Mouse (Mus musculus) lung, embryonic 15.5 days (tissue): ENCODE results near the gene Pcdh7. TPM values are rescaled to one million over a fixed set of nuclear protein-coding genes. Genes with fewer than 3 reads are reported as not detected.
A peak's percentile ranks its signal among the peaks of the same experiment; 100 is the strongest.

Experiments used
- ATAC-seq: fragments of 200-750 bp; cut with Nextera tagmentation; 2 replicates; pipeline ENCODE4 v1.8.0; 2017; ENCODE audit warnings: moderate number of reproducible peaks, borderline replicate concordance; ENCODE audit not compliant: low FRiP score, low TSS enrichment; ENCODE audit errors: extremely low read depth
- H3K27ac ChIP-seq: fragments of 300-500 bp; sonication (generic); 2 replicates; pipeline ENCODE4 v1.5.1; 2015; ENCODE audit warnings: moderate library complexity, mild to moderate bottlenecking, inconsistent platforms
- H3K27me3 ChIP-seq: fragments of 300-500 bp; sonication (generic); 2 replicates; pipeline ENCODE4 v1.6.1; 2015; ENCODE audit warnings: inconsistent platforms
- H3K36me3 ChIP-seq: fragments of 300-500 bp; sonication (generic); 2 replicates; pipeline ENCODE4 v1.6.1; 2015; ENCODE audit warnings: inconsistent platforms
- H3K4me1 ChIP-seq: fragments of 300-500 bp; sonication (generic); 2 replicates; pipeline ENCODE4 v1.6.1; 2015; ENCODE audit warnings: inconsistent platforms
- H3K4me2 ChIP-seq: fragments of 300-500 bp; sonication (generic); 2 replicates; pipeline ENCODE4 v1.6.1; 2015; ENCODE audit warnings: inconsistent platforms, mild to moderate bottlenecking, moderate library complexity
- H3K4me3 ChIP-seq: fragments of 300-500 bp; sonication (generic); 2 replicates; pipeline ENCODE4 v1.5.1; 2015; ENCODE audit warnings: mild to moderate bottlenecking, inconsistent platforms
- H3K9ac ChIP-seq: fragments of 300-500 bp; sonication (generic); 2 replicates; pipeline ENCODE4 v1.6.1; 2015; ENCODE audit warnings: inconsistent platforms
- H3K9me3 ChIP-seq: fragments of 300-500 bp; sonication (generic); 2 replicates; pipeline ENCODE4 v1.6.1; 2016; ENCODE audit warnings: inconsistent platforms
- WGBS: fragments of 180-500 bp; shearing (Covaris S2); methylation state at CpG from one replicate; pipeline ENCODE4 v1.1.7; 2015; 5-methylcytosine and 5-hydroxymethylcytosine counted together
- polyA plus RNA-seq: library from polyadenylated mRNA; unstranded; fragments of >200 nt; fragmentation: Nextera tagmentation; extraction: Ambion mirVana; gene quantifications from 2 replicates; pipeline ENCODE4 v1.2.1, GENCODE M21; 2015

Pcdh7 gene
- polyA plus RNA-seq, 1 experiment from 2014 or later = 3.6 TPM

- H3K27ac ChIP-seq = no peak overlapping the region
- no peak overlapping the region for H3K4me3 ChIP-seq
- no peak for ATAC-seq
- no peak overlapping the region for H3K4me2 ChIP-seq
- H3K36me3 ChIP-seq = no peaks in the 10 kb centered on the region
- H3K27me3 ChIP-seq = no peaks in the 10 kb centered on the region
- no peak overlapping the region for H3K9ac ChIP-seq
- no peaks in the 10 kb centered on the region for H3K9me3 ChIP-seq
- WGBS = 35% methylated on average over 3 of the region's 3 CpGs
- H3K4me1 ChIP-seq = no peaks in the 10 kb centered on the region
Observed at GRCm38 (mm10) chr5:57778093-57778492, 60.3 kb downstream of the Pcdh7 start.

GRCm38 (mm10) chr5:57779951-57780350, 62.2 kb downstream of the Pcdh7 start:
- Histone ChIP-seq H3K4me1 (no peaks in the 10 kb centered on the region), H3K9ac (no peak overlapping the region), H3K27me3 (no peaks in the 10 kb centered on the region), H3K4me2 (no peak overlapping the region), H3K36me3 (no peaks in the 10 kb centered on the region), H3K27ac (no peak overlapping the region), H3K4me3 (no peak overlapping the region), H3K9me3 (no peaks in the 10 kb centered on the region)
- ATAC-seq = no peak

- H3K4me1 ChIP-seq = no peaks in the 10 kb centered on the region
- H3K9ac ChIP-seq = no peak overlapping the region
- no peak overlapping the region for H3K4me3 ChIP-seq
- no peak overlapping the region for H3K4me2 ChIP-seq
- no peaks in the 10 kb centered on the region for H3K27me3 ChIP-seq
- 85% methylated on average over 4 of the region's 4 CpGs for WGBS
- H3K27ac ChIP-seq = no peak overlapping the region
- no peak for ATAC-seq
- no peaks in the 10 kb centered on the region for H3K36me3 ChIP-seq
- H3K9me3 ChIP-seq = no peaks in the 10 kb centered on the region
Observed at GRCm38 (mm10) chr5:57780574-57780973, 62.8 kb downstream of the Pcdh7 start.

- WGBS = 33% methylated on average over 5 of the region's 5 CpGs
- Histone ChIP-seq H3K36me3 (no peaks in the 10 kb centered on the region), H3K27ac (no peak overlapping the region), H3K9me3 (no peaks in the 10 kb centered on the region), H3K4me2 (no peak overlapping the region), H3K4me1 (no peaks in the 10 kb centered on the region), H3K4me3 (no peak overlapping the region), H3K9ac (no peak overlapping the region), H3K27me3 (no peaks in the 10 kb centered on the region)
- peak; percentile 76 for ATAC-seq
Observed at GRCm38 (mm10) chr5:57781950-57782349, 64.2 kb downstream of the Pcdh7 start.

- H3K4me2 ChIP-seq = no peak overlapping the region
- H3K4me1 ChIP-seq = no peaks in the 10 kb centered on the region
- WGBS = 57% methylated on average over 3 of the region's 3 CpGs
- no peaks in the 10 kb centered on the region for H3K27me3 ChIP-seq
- no peak overlapping the region for H3K4me3 ChIP-seq
- H3K36me3 ChIP-seq = no peaks in the 10 kb centered on the region
- ATAC-seq = no peak
- no peaks in the 10 kb centered on the region for H3K9me3 ChIP-seq
- no peak overlapping the region for H3K9ac ChIP-seq
- H3K27ac ChIP-seq = no peak overlapping the region
Observed at GRCm38 (mm10) chr5:57782546-57782945, 64.8 kb downstream of the Pcdh7 start.

GRCm38 (mm10) chr5:57788775-57789509, 71.2 kb downstream of the Pcdh7 start:
- no peak overlapping the region for H3K9ac ChIP-seq
- no peaks in the 10 kb centered on the region for H3K36me3 ChIP-seq
- no peak overlapping the region for H3K27ac ChIP-seq
- 41% methylated on average over 4 of the region's 4 CpGs for WGBS
- no peak overlapping the region for H3K4me2 ChIP-seq
- peaks cover 3% of the 10 kb centered on the region; the same call in 1 of the 2 replicates for H3K4me1 ChIP-seq
- no peak for ATAC-seq
- H3K4me3 ChIP-seq = no peak overlapping the region
- H3K9me3 ChIP-seq = no peaks in the 10 kb centered on the region
- H3K27me3 ChIP-seq = no peaks in the 10 kb centered on the region

GRCm38 (mm10) chr5:57796337-57796736, 78.6 kb downstream of the Pcdh7 start:
- no peaks in the 10 kb centered on the region for H3K4me1 ChIP-seq
- no peak overlapping the region for H3K4me2 ChIP-seq
- no peaks in the 10 kb centered on the region for H3K27me3 ChIP-seq
- no peak overlapping the region for H3K27ac ChIP-seq
- H3K9ac ChIP-seq = no peak overlapping the region
- H3K36me3 ChIP-seq = no peaks in the 10 kb centered on the region
- no peak for ATAC-seq
- H3K4me3 ChIP-seq = no peak overlapping the region
- H3K9me3 ChIP-seq = no peaks in the 10 kb centered on the region

GRCm38 (mm10) chr5:57797951-57798670, 80.3 kb downstream of the Pcdh7 start:
- Histone ChIP-seq H3K27me3 (no peaks in the 10 kb centered on the region), H3K36me3 (no peaks in the 10 kb centered on the region), H3K4me1 (no peaks in the 10 kb centered on the region), H3K9ac (no peak overlapping the region), H3K9me3 (no peaks in the 10 kb centered on the region), H3K4me2 (no peak overlapping the region), H3K4me3 (no peak overlapping the region), H3K27ac (no peak overlapping the region)
- ATAC-seq = no peak
- WGBS = 65% methylated on average over 7 of the region's 7 CpGs

- no peaks in the 10 kb centered on the region for H3K36me3 ChIP-seq
- H3K9me3 ChIP-seq = no peaks in the 10 kb centered on the region
- H3K27ac ChIP-seq = no peak overlapping the region
- H3K4me1 ChIP-seq = no peaks in the 10 kb centered on the region
- no peak overlapping the region for H3K9ac ChIP-seq
- H3K4me3 ChIP-seq = no peak overlapping the region
- H3K27me3 ChIP-seq = no peaks in the 10 kb centered on the region
- ATAC-seq = no peak
- WGBS = 80% methylated on average over 3 of the region's 3 CpGs
- H3K4me2 ChIP-seq = no peak overlapping the region
Observed at GRCm38 (mm10) chr5:57803108-57803507, 85.3 kb downstream of the Pcdh7 start.

GRCm38 (mm10) chr5:57803890-57804289, 86.1 kb downstream of the Pcdh7 start:
- Histone ChIP-seq H3K9ac (no peak overlapping the region), H3K4me1 (no peaks in the 10 kb centered on the region), H3K27ac (no peak overlapping the region), H3K4me3 (no peak overlapping the region), H3K4me2 (no peak overlapping the region), H3K36me3 (no peaks in the 10 kb centered on the region), H3K27me3 (no peaks in the 10 kb centered on the region), H3K9me3 (no peaks in the 10 kb centered on the region)
- ATAC-seq = no peak
- 77% methylated on average over 5 of the region's 5 CpGs for WGBS

GRCm38 (mm10) chr5:57807350-57807749, 89.6 kb downstream of the Pcdh7 start:
- Histone ChIP-seq H3K9me3 (no peaks in the 10 kb centered on the region), H3K9ac (no peak overlapping the region), H3K27ac (no peak overlapping the region), H3K4me2 (no peak overlapping the region), H3K4me1 (no peaks in the 10 kb centered on the region), H3K4me3 (no peak overlapping the region), H3K36me3 (no peaks in the 10 kb centered on the region), H3K27me3 (no peaks in the 10 kb centered on the region)
- ATAC-seq = no peak
- 32% methylated on average over 2 of the region's 2 CpGs for WGBS

GRCm38 (mm10) chr5:57810641-57811040, 92.9 kb downstream of the Pcdh7 start:
- H3K9me3 ChIP-seq = no peaks in the 10 kb centered on the region
- no peak for ATAC-seq
- 66% methylated on average over 1 of the region's 1 CpGs for WGBS

More at GRCm38 (mm10) chr5:57810641-57811040, 92.9 kb downstream of the Pcdh7 start:
- Histone ChIP-seq H3K9ac (no peak overlapping the region), H3K36me3 (no peaks in the 10 kb centered on the region), H3K27me3 (no peaks in the 10 kb centered on the region), H3K4me1 (no peaks in the 10 kb centered on the region), H3K27ac (no peak overlapping the region), H3K4me2 (no peak overlapping the region), H3K4me3 (no peak overlapping the region)
